Mouse (Mus musculus): ENCODE measurements around the gene Rnf225.

Rnf225 gene

GRCm38 (mm10) chr7:12980291-12980690 is 53.1 kb downstream of the Rnf225 start:
- DNase-seq (ENCODE audit: low spot score in 2 of 2), result no peak
